Mouse (Mus musculus): Measurements from ENCODE around the gene Papss2. TPM values are rescaled to one million over a fixed set of nuclear protein-coding genes. Genes with fewer than 3 reads are reported as not detected.

Papss2 gene
- polyA plus RNA-seq, 1 experiment from 2014 or later = 2.9 TPM

GRCm38 (mm10) chr19:32553310-32553709, 42.3 kb upstream of the Papss2 start:
- Histone ChIP-seq H3K27me3 (replicated peaks; ENCODE audit: insufficient read depth, low read length) (no peaks in the 10 kb centered on the region), H3K9me3 (ENCODE audit: low read length) (no peaks in the 10 kb centered on the region), H3K4me2 (replicated peaks; ENCODE audit: low read depth, low read length) (no peak overlapping the region), H3K36me3 (ENCODE audit: insufficient read depth, low read length) (no peaks in the 10 kb centered on the region), H3K9ac (replicated peaks; ENCODE audit: low read depth) (no peak overlapping the region), H3K4me1 (ENCODE audit: insufficient read depth, low read depth, low read length) (no peaks in the 10 kb centered on the region), H3K27ac (ENCODE audit: low read length) (no peak overlapping the region), H3K4me3 (ENCODE audit: low read depth, low read length) (no peak overlapping the region)
- TF ChIP-seq EP300 (IDR thresholded peaks at IDR 0.05) = no peak
- TF ChIP-seq CTCF (IDR thresholded peaks at IDR 0.05) = no peak
- no peak for DNase-seq (ENCODE audit: low spot score)
- no peak for ATAC-seq
- 60% methylated on average over 3 of the region's 3 CpGs for WGBS

DNA sequence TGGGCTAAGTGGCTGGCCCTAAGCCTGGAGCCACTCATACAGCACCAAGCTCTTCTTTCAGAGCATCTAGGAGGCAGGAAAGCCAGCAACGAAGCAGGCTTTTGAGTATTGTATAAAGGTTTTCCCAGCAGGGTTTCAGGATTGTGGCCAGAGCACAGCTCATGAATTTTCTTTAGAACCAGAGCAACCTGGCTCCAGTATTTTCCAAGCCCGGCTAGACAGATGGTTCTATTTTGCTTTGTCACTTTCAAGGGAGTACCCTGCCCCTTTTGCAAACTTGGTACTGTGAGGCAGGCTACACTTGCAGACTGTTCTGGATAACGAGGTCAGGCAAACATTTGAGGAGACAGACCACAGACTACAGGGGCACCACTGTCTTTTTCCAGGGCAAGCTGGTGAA, 40.3 kb upstream of the Papss2 start:
- no peaks in the 10 kb centered on the region for H3K36me3 ChIP-seq (ENCODE audit: insufficient read depth, low read length)
- WGBS = 47% methylated on average over 3 of the region's 3 CpGs
- no peak for TF ChIP-seq CTCF (IDR thresholded peaks at IDR 0.05)
- TF ChIP-seq EP300 (IDR thresholded peaks at IDR 0.05) = no peak
- DNase-seq (ENCODE audit: low spot score) = no peak
- no peak overlapping the region for H3K4me3 ChIP-seq (ENCODE audit: low read depth, low read length)
- no peak overlapping the region for H3K9ac ChIP-seq (replicated peaks; ENCODE audit: low read depth)
- no peak overlapping the region for H3K4me2 ChIP-seq (replicated peaks; ENCODE audit: low read depth, low read length)
- H3K4me1 ChIP-seq (ENCODE audit: insufficient read depth, low read depth, low read length) = no peaks in the 10 kb centered on the region
- H3K27me3 ChIP-seq (replicated peaks; ENCODE audit: insufficient read depth, low read length) = no peaks in the 10 kb centered on the region
- ATAC-seq = no peak
- H3K9me3 ChIP-seq (ENCODE audit: low read length) = no peaks in the 10 kb centered on the region
- H3K27ac ChIP-seq (ENCODE audit: low read length) = no peak overlapping the region

DNA sequence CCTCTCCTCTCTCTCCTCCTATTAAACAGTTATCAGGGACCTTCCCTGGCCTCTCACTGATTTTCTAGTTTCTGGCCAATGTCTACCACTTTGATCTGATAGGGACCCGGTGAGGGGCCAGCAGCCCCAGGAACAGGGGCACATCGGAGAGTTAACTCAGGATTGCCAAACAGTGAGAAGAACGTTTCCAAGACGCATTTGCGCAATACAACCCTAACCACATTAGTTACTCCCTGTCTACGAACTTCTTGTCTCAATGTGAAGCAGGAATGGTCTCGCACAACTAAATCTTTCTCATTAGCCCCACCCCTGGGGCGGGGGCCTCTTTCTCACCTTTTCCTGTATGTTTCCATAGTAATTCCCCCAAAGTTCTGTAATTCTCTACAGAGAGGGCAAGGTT, 28.6 kb upstream of the Papss2 start:
- Histone ChIP-seq H3K9me3 (ENCODE audit: low read length) (no peaks in the 10 kb centered on the region), H3K36me3 (ENCODE audit: insufficient read depth, low read length) (no peaks in the 10 kb centered on the region), H3K27me3 (replicated peaks; ENCODE audit: insufficient read depth, low read length) (no peaks in the 10 kb centered on the region), H3K9ac (replicated peaks; ENCODE audit: low read depth) (no peak overlapping the region), H3K27ac (ENCODE audit: low read length) (no peak overlapping the region), H3K4me3 (ENCODE audit: low read depth, low read length) (no peak overlapping the region), H3K4me1 (ENCODE audit: insufficient read depth, low read depth, low read length) (no peaks in the 10 kb centered on the region), H3K4me2 (replicated peaks; ENCODE audit: low read depth, low read length) (no peak overlapping the region)
- DNase-seq (ENCODE audit: low spot score) (peak; percentile 55), ATAC-seq (no peak)
- 52% methylated on average over 8 of the region's 8 CpGs for WGBS
- no peak for TF ChIP-seq EP300 (IDR thresholded peaks at IDR 0.05)
- TF ChIP-seq CTCF (IDR thresholded peaks at IDR 0.05) = no peak

- H3K9me3 ChIP-seq (ENCODE audit: low read length) = no peaks in the 10 kb centered on the region
- ATAC-seq = no peak
- no peak overlapping the region for H3K4me2 ChIP-seq (replicated peaks; ENCODE audit: low read depth, low read length)
These were observed 28.1 kb upstream of the Papss2 start for GRCm38 (mm10) chr19:32567447-32567846.

GRCm38 (mm10) chr19:32568470-32568869, 27.1 kb upstream of the Papss2 start:
- no peak overlapping the region for H3K4me2 ChIP-seq (replicated peaks; ENCODE audit: low read depth, low read length)
- H3K9ac ChIP-seq (replicated peaks; ENCODE audit: low read depth) = no peak overlapping the region
- ATAC-seq (no peak), DNase-seq (ENCODE audit: low spot score) (no peak)
- H3K4me1 ChIP-seq (ENCODE audit: insufficient read depth, low read depth, low read length) = no peaks in the 10 kb centered on the region
- H3K27me3 ChIP-seq (replicated peaks; ENCODE audit: insufficient read depth, low read length) = no peaks in the 10 kb centered on the region
- H3K36me3 ChIP-seq (ENCODE audit: insufficient read depth, low read length) = no peaks in the 10 kb centered on the region
- H3K4me3 ChIP-seq (ENCODE audit: low read depth, low read length) = no peak overlapping the region
- TF ChIP-seq EP300 (IDR thresholded peaks at IDR 0.05) = no peak
- no peak for TF ChIP-seq CTCF (IDR thresholded peaks at IDR 0.05)
- WGBS = 87% methylated on average over 3 of the region's 3 CpGs
- H3K27ac ChIP-seq (ENCODE audit: low read length) = no peak overlapping the region
- no peaks in the 10 kb centered on the region for H3K9me3 ChIP-seq (ENCODE audit: low read length)

More at GRCm38 (mm10) chr19:32567447-32567846, 28.1 kb upstream of the Papss2 start:
- Histone ChIP-seq H3K27me3 (replicated peaks; ENCODE audit: insufficient read depth, low read length) (no peaks in the 10 kb centered on the region), H3K4me3 (ENCODE audit: low read depth, low read length) (no peak overlapping the region), H3K9ac (replicated peaks; ENCODE audit: low read depth) (no peak overlapping the region), H3K4me1 (ENCODE audit: insufficient read depth, low read depth, low read length) (no peaks in the 10 kb centered on the region), H3K36me3 (ENCODE audit: insufficient read depth, low read length) (no peaks in the 10 kb centered on the region), H3K27ac (ENCODE audit: low read length) (no peak overlapping the region)
- no peak for DNase-seq (ENCODE audit: low spot score)
- WGBS = 77% methylated on average over 5 of the region's 5 CpGs
- TF ChIP-seq CTCF (IDR thresholded peaks at IDR 0.05) = no peak
- TF ChIP-seq EP300 (IDR thresholded peaks at IDR 0.05) = no peak

DNA sequence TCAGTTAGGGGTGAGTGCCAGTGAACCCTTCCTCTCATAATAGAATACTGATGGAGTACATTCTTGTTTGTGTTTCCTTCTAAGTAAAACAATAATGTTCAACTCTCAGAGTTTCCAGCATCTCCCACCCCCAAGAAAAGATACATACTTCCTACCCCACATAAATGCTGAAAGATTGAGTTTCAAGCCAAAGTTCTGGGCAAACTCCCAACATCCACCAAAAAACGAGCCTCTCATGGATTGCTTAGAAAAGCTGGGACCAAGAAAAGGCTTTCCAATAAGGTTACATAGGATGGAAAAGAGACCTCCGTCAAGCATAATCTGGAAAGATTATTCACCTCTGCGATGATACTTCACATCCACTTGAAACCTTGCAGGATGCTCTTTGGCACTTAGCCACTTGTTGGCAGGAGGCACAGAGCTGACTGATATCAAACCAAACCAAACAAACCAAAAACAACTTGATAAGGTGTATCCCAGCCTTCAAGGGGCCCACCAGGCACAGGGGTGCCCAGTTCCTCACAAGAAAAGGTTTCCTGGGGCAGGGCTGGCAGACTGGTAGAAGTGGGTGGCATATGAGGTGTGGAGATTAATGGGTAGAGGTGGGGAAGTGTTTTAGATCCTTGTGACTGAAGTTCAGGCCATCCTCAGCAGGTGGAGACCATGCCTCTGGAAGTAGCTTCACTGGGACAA, 26.5 kb upstream of the Papss2 start:
- Histone ChIP-seq H3K36me3 (ENCODE audit: insufficient read depth, low read length) (no peaks in the 10 kb centered on the region), H3K27ac (ENCODE audit: low read length) (no peak overlapping the region), H3K27me3 (replicated peaks; ENCODE audit: insufficient read depth, low read length) (no peaks in the 10 kb centered on the region), H3K4me3 (ENCODE audit: low read depth, low read length) (no peak overlapping the region), H3K9me3 (ENCODE audit: low read length) (no peaks in the 10 kb centered on the region), H3K4me1 (ENCODE audit: insufficient read depth, low read depth, low read length) (no peaks in the 10 kb centered on the region), H3K9ac (replicated peaks; ENCODE audit: low read depth) (no peak overlapping the region), H3K4me2 (replicated peaks; ENCODE audit: low read depth, low read length) (no peak overlapping the region)
- ATAC-seq (no peak), DNase-seq (ENCODE audit: low spot score) (no peak)
- WGBS = 72% methylated on average over 3 of the region's 3 CpGs
- TF ChIP-seq EP300 (IDR thresholded peaks at IDR 0.05) (no peak), CTCF (IDR thresholded peaks at IDR 0.05) (no peak)
